ENCODE assay signal across 7 mouse cellular contexts in genomic region chr14:53709627-53710026, GRCm38 (mm10).
DNase-seq lines count a peak whose midpoint lies in the region; ATAC-seq and TF ChIP-seq lines count a peak whose summit lies in the region.
"Not testable (repeated sequence)": the region's sequence is repeated elsewhere in the genome, so short reads cannot be mapped to it uniquely, and the experiment has no call there.

No protein-coding gene starts in this region.

- 3% methylated on average over 3 of the region's 3 CpGs for WGBS in embryonic facial prominence, embryonic 14.5 days
- 12% methylated on average over 3 of the region's 3 CpGs for WGBS in heart, postnatal 0 days
- WGBS in liver, embryonic 14.5 days (ENCODE audit: insufficient replicate concordance), result 0% methylated on average over 3 of the region's 3 CpGs
- 0% methylated on average over 3 of the region's 3 CpGs for whole genome bisulfite sequencing in midbrain, postnatal 0 days

- DNase-seq in T-cell, adult 2 months (ENCODE audit: low spot score), result peak; percentile 25
- DNase-seq in embryonic facial prominence, embryonic 14.5 days (ENCODE audit: low spot score), result peak; percentile 40
- DNase-seq in heart, postnatal 0 days (ENCODE audit: low spot score), result peak; percentile 11
- DNase-seq in kidney, postnatal 4 days, result peak; percentile 11 to 23
- DNase-seq in liver, embryonic 14.5 days (ENCODE audit: low read depth in 3 of 3, low spot score in 3 of 3), result peak in 1 of 3 experiments; percentile 3
- DNase-seq in midbrain, postnatal 0 days (ENCODE audit: low spot score), result peak; percentile 59
- peak; percentile 3 for DNase-seq in telencephalon, adult 2 months (ENCODE audit: low read depth, low spot score)

- not testable (repeated sequence) for H3K4me3 ChIP-seq in embryonic facial prominence, embryonic 14.5 days (ENCODE audit: low read depth, low read length); heart, postnatal 0 days (ENCODE audit: low read depth, low read length); liver, embryonic 14.5 days (ENCODE audit: insufficient read depth in 1 of 2, low read depth in 2 of 2, low read length in 2 of 2); midbrain, postnatal 0 days (ENCODE audit: low read depth, low read length)

- H3K4me1 ChIP-seq in embryonic facial prominence, embryonic 14.5 days (ENCODE audit: control insufficient read depth, insufficient read depth, low read length); heart, postnatal 0 days (ENCODE audit: control insufficient read depth, insufficient read depth); liver, embryonic 14.5 days (replicated peaks; ENCODE audit: control insufficient read depth in 2 of 2, insufficient read depth in 2 of 2, low read length in 1 of 2); midbrain, postnatal 0 days (ENCODE audit: insufficient read depth, low read length): not testable (repeated sequence)

- not testable (repeated sequence) for ATAC-seq in embryonic facial prominence, embryonic 14.5 days (ENCODE audit: low read depth); heart, postnatal 0 days (ENCODE audit: insufficient read depth, low read depth); liver, embryonic 14.5 days (ENCODE audit: insufficient read depth); midbrain, postnatal 0 days (ENCODE audit: low FRiP score)

- not testable (repeated sequence) for H3K36me3 ChIP-seq in embryonic facial prominence, embryonic 14.5 days (ENCODE audit: control insufficient read depth, insufficient read depth, low read length); heart, postnatal 0 days (replicated peaks; ENCODE audit: control insufficient read depth, insufficient read depth, low read length); liver, embryonic 14.5 days (replicated peaks; ENCODE audit: control insufficient read depth, insufficient read depth, low read depth); midbrain, postnatal 0 days (ENCODE audit: insufficient read depth, low read length)

- not testable (repeated sequence) for H3K4me2 ChIP-seq in embryonic facial prominence, embryonic 14.5 days (ENCODE audit: low read depth, low read length); heart, postnatal 0 days (ENCODE audit: low read depth, low read length); liver, embryonic 14.5 days (ENCODE audit: low read depth); midbrain, postnatal 0 days (ENCODE audit: low read depth, low read length, poor library complexity, severe bottlenecking)

- not testable (repeated sequence) for H3K27ac ChIP-seq in embryonic facial prominence, embryonic 14.5 days (replicated peaks; ENCODE audit: low read depth, low read length); heart, postnatal 0 days (ENCODE audit: low read depth); liver, embryonic 14.5 days; midbrain, postnatal 0 days (ENCODE audit: low read depth, low read length)

- H3K27me3 ChIP-seq in embryonic facial prominence, embryonic 14.5 days (replicated peaks; ENCODE audit: control insufficient read depth, insufficient read depth, low read length); heart, postnatal 0 days (ENCODE audit: control insufficient read depth, insufficient read depth, low read length); liver, embryonic 14.5 days (ENCODE audit: control insufficient read depth, insufficient read depth, low read length); midbrain, postnatal 0 days (ENCODE audit: insufficient read depth, low read length): not testable (repeated sequence)

- not testable (repeated sequence) for TF ChIP-seq EP300 in heart, postnatal 0 days (IDR thresholded peaks at IDR 0.05; ENCODE audit: low read depth); liver, embryonic 14.5 days (IDR thresholded peaks at IDR 0.05; ENCODE audit: low read depth)

- H3K9ac ChIP-seq in embryonic facial prominence, embryonic 14.5 days (ENCODE audit: low read depth, low read length); heart, postnatal 0 days (replicated peaks; ENCODE audit: low read depth, low read length); liver, embryonic 14.5 days (replicated peaks); midbrain, postnatal 0 days (replicated peaks; ENCODE audit: low read length, poor library complexity, severe bottlenecking): not testable (repeated sequence)

- TF ChIP-seq CTCF in heart, postnatal 0 days (IDR thresholded peaks at IDR 0.05; ENCODE audit: low read depth), result peak; percentile 38
- peak; percentile 54; the same call in 1 of the 2 replicates for TF ChIP-seq CTCF in liver, embryonic 14.5 days (IDR thresholded peaks at IDR 0.05; ENCODE audit: low read depth)
- peak; percentile 65 for TF ChIP-seq CTCF in midbrain, postnatal 0 days (IDR thresholded peaks at IDR 0.05)

- not testable (repeated sequence) for H3K9me3 ChIP-seq in embryonic facial prominence, embryonic 14.5 days (ENCODE audit: control insufficient read depth, low read length); heart, postnatal 0 days (replicated peaks; ENCODE audit: control insufficient read depth, low read length); liver, embryonic 14.5 days (ENCODE audit: control insufficient read depth, low read length); midbrain, postnatal 0 days (ENCODE audit: low read length)
